Mouse (Mus musculus) thymus, postnatal 25 days (tissue): ENCODE measurements around the gene Tdpoz3.
"Not testable (repeated sequence)": the region's sequence is repeated elsewhere in the genome, so short reads cannot be mapped to it uniquely, and the experiment has no call there.

Experiments used
- DNase-seq: peaks from one replicate; pipeline ENCODE4 v3.0.0; 2022

Tdpoz3 gene

GRCm38 (mm10) chr3:93825720-93826119, at the start of gene Tdpoz3:
TSS of gene Tdpoz3 (plus strand) at chr3:93826020.
- DNase-seq, result not testable (repeated sequence)

- DNase-seq, result not testable (repeated sequence)
Measured at GRCm38 (mm10) chr3:93796098-93796497, 29.7 kb upstream of the Tdpoz3 start, which contains the start of gene Tdpoz4. TSS of gene Tdpoz4 (plus strand) at chr3:93796398.

- DNase-seq, result not testable (repeated sequence)
Measured at GRCm38 (mm10) chr3:93813341-93813740, 12.5 kb upstream of the Tdpoz3 start.

- DNase-seq, result not testable (repeated sequence)
Measured at GRCm38 (mm10) chr3:93858957-93859356, 33.1 kb downstream of the Tdpoz3 start.

GRCm38 (mm10) chr3:93870635-93871034, 44.8 kb downstream of the Tdpoz3 start:
- DNase-seq, result not testable (repeated sequence)
